Mouse (Mus musculus) T-helper 2 cell (primary cell): ENCODE measurements at regions not wholly inside any gene's neighbourhood (a gene's known extent, or its start where the extent isn't known, plus 50 kb on each side); places are given as distances from the start of the nearest gene placed in this dataset.

Experiments used
- in situ Hi-C: fragments of 300-600 bp; cut with MboI, MseI; formaldehyde crosslinking; loops from one replicate; pipeline ENCODE4 v1.15.1; 2025; ENCODE audit warnings: high pct_unique_total_duplicates

- in situ Hi-C loops: no loop called here
Observed at GRCm38 (mm10) chr12:70588234-70588633, 135.3 kb downstream of the Tmx1 start.

DNA sequence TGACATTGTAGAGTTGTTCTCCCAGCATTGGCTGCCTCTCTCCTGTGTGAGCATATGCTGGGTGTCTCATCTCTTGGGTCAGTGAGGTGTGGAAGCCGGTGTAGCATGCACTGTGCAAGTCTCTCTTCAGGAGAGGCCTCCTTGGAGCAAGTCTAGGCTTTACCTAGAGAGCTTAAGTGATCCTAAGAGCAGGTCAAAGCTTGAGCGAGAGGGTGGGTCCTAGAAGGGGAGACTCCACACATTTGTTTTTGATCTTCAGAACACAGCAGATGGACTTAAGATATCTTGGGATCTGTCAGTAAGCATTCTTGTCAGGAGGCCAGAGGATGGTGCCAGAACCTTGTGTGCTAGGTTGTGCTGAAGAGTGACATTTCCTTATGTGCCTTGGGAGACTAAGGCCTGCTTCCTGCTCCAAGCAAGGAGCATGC, 136.4 kb downstream of the Tmx1 start:
- in situ Hi-C loops: no loop called here

DNA sequence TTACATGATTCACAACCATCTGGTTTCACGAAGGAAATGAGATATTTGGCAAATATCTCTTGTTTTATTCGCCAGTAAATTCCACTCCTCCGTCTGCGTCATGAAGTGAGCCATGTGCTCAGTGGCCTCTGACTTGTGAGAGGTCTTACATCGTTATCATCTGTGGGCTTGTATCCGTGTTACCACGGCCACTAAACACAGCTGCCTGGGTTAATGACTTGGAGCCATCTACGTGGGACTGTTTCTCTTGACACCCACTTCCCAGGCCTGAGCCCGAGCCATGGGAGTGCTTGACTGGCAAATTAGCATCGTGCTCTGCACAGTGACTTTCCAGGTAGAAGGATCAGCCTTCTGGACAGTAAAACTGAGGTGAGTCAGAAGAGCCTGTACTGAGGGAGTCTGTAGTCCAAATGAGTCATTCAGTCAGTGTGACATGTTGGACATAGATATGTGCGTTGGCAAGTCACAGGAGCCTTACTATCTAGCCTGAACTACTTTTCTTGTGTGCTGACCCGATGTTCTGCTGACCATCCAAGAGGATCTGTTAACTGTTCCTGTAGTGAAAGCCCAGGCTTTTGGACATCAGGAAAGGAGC, 137.7 kb downstream of the Tmx1 start:
- in situ Hi-C loops: no loop called here

GRCm38 (mm10) chr12:70592821-70593220, 139.9 kb downstream of the Tmx1 start:
- in situ Hi-C loops: no loop called here

DNA sequence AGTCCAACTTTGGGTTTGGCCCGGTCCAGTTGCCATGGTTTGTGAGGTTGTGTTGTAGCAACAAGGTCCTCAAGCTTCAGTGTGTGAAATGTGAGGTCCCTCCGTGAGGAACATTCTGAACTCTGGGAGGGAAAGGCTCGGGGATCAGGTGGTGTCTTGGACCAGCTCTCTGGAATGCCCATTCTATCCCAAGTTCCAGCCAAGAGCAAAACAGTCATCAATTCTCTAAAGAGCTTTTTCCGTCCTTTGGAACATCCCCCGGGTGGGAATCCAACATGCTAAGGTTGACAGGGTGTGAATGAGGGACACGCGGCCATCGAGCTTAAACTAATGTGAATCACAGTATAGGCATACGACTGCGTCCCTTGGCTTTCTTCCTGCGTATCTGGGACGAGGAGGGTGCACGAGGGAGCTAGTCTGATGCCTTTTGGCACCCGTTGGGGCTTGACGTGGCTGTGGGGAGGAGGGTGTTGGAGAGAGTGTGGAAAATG, 145.4 kb downstream of the Tmx1 start:
- in situ Hi-C loops: no loop called here

- in situ Hi-C loops: no loop called here
Observed at GRCm38 (mm10) chr12:70599731-70600130, 146.8 kb downstream of the Tmx1 start.

GRCm38 (mm10) chr12:70603869-70604268, 151.0 kb downstream of the Tmx1 start:
- in situ Hi-C loops: no loop called here

GRCm38 (mm10) chr12:70608672-70609071, 155.8 kb downstream of the Tmx1 start:
- in situ Hi-C loops: no loop called here

GRCm38 (mm10) chr12:70609116-70609871, 156.4 kb downstream of the Tmx1 start:
- in situ Hi-C loops: no loop called here

DNA sequence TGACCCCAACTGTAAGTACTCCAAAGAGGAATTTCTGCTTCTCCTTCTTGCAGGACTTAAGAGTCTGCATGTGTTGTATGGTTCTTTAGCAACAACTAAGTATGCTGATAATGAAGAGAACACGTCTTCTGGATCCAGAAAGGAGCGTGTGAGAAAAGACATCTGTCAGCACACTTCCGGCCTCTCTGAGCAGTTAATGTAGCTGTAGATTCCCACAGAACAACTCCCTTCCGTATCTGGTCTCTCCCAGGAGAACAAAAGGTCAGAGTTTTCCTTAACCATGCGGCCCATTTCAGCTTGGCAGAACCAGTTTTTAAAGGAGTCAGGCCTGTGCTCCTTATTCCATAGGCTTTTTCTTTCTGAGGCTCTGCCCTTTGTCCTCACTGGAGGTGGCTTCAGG, 159.0 kb downstream of the Tmx1 start:
- in situ Hi-C loops: no loop called here

DNA sequence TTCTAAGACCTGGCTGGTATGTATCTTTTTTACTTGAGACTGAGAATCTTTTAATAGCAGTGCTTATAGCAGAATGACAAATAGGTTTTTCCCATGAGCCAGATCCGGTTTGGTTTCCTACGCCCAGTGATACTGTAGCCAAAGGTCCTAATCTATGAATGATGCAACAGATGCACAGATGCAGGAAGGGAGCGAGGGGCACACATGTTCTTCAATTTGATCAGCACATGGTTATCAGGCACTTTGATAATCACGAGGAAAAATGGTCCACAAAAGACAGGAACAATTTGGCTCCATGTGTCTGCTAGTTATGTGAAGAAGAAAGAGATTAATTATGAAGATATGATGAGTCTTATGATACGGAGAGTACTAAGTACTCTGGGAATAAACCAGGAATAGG, 160.3 kb downstream of the Tmx1 start:
- in situ Hi-C loops: no loop called here

DNA sequence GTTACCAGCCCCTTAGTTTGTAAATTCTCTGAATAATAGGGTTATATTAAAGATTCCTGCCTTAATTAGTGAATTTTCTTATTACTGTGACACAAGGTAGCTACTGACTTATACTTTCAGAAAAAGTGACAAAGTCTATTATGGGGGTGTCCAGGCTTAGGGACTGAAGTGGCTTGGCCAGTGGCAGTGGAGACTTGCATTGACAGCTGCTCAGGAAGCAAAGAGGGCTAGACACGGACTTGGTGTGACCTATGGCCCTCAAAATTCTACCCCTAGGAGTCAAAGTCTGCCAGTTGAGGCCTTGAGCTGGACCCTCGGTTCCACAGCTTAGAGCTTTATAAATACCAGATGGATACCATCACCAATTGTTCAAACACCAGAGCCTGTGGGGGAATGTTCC, 161.2 kb downstream of the Tmx1 start:
- in situ Hi-C loops: no loop called here

- in situ Hi-C loops: no loop called here
Observed at GRCm38 (mm10) chr12:70614686-70615085, 161.8 kb downstream of the Tmx1 start.

DNA sequence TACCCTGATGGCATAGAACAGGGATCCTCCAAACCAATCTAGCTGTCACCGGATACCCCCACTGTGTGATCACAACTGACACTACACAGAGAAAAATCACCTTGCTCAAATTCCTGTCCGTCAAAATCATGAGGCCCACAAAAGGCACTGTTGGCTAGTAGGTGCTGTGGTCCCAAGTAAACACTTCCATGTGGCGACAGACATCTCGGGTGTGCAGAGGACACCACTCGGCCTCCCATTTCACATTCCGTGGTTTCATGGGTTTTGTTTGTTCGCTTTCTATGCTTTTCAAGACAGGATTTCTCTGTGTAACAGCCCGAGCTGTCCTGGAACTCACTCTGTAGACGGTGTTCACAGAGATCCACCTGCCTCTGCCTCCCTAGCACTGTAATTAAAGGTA, 162.2 kb downstream of the Tmx1 start:
- in situ Hi-C loops: no loop called here

DNA sequence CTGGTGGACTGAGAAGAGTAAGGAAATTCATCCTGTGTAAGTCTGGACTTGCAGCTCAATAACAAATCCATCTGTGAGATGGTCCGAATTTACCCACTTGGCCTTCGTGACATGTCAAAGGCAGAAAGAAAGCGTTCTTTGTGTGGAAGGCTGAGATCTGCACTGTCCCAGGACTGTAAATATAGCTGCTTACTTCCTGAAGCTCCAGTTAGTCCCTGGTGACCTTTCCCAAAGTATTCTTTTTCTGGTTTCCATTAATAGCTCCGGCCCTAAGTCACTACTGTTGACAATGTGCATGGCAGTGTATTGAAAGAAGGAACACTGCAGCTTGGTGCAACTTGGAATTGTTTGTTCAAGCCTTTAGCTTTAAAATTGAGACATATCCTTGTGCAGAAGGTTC, 163.2 kb downstream of the Tmx1 start:
- in situ Hi-C loops: no loop called here

DNA sequence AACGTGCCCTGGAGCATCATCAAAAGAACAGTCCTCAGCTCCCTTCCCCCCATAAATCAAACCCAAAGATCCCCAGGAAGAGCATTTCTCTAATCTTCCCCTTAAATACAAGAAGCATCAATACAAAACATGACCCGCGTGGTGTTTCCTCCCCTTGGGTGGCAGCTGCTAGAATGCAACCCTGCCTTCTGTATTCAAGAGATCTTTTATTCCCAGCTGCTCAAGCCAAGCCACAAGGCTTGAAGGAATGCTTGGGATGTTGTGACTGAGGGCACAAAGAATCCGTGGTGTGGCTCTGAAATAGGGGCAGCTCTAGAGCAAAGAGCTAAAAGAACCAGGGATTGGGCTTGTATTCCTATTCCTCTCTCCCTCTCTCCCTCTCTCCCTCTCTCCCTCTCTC, 163.6 kb downstream of the Tmx1 start:
- in situ Hi-C loops: no loop called here

DNA sequence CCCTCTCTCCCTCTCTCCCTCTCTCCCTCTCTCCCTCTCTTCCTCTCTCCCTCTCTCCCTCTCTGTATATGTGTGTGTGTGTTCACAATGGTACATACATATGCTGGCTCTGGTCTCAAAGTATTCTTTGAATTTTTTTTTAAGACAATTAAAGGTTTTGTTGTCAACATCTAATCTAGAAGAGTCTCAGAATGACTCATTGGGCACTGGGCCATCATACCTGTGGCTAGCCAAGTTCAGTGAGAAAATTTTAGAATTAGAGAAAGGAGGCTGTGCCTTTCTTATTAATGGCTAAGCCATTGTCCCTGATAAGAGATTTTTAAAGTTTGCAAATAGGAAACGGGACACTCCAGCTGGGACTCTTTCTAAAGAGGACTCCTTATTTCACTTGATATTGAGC, 164.1 kb downstream of the Tmx1 start:
- in situ Hi-C loops: no loop called here

DNA sequence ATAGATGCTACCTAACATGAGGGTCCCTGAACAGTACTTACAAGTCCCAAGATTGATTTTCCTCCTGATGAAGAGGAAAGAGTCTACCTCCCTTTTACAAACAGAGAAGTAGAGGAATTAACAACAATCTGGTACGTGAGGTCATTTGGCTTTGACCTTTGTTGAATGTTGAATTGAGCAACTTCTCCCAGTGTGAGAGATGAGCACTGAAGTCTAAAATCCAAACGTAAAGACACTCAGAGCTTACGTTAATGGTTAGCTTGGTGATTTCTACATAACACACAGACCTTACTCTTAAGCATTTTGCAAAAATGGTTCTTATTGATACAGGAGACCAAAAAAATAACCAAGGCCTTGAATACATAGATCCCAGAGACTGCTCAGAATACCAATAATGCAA, 165.1 kb downstream of the Tmx1 start:
- in situ Hi-C loops: no loop called here

GRCm38 (mm10) chr12:70619436-70619835, 166.5 kb downstream of the Tmx1 start:
- in situ Hi-C loops: no loop called here

DNA sequence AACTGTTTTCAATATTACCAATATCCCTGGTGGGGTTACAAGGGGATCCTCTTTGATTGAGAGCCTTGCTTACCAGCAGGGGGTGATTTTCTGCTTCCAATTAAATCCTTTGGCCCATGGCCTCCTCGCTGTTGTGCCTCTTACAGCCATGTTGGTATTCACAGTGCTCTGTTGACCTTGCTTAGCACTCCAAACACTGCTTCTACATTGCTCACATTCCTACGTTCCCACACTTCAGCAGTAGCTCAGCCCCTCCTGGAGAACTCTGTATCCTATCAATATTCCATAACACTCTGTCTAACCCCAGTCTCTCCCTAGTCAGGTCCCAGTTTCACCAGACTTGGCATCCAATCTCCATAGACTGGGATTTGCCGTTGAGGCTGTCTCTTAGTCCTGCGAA, 169.1 kb downstream of the Tmx1 start:
- in situ Hi-C loops: no loop called here

- in situ Hi-C loops: no loop called here
Observed at GRCm38 (mm10) chr12:70624298-70624980, 171.5 kb downstream of the Tmx1 start.

DNA sequence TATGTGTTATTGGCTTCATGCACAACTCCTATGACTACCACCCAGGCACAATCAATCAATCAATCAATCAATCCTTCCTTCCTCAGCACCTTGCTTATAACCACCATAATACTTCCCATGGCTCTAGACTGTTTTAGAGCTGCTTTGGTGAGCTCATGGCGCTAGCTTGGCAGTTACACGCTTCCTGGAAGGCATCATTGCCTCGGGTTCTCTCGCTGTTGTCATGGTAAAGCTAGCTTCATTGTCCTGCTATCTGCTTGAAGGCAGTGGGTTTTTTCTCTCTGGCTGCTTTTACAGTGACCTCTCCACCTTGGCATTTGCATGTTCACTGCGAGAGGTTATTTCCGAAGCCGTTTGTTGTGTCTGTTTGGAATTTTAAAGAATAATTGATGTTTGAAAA, 174.7 kb downstream of the Tmx1 start:
- in situ Hi-C loops: no loop called here
